Mouse (Mus musculus): ENCODE measurements around the gene Olfr544. TPM values are rescaled to one million over a fixed set of nuclear protein-coding genes. Genes with fewer than 3 reads are reported as not detected.

The Olfr544 gene
- polyA plus RNA-seq, 1 experiment from 2014 or later = 0.23 TPM

Other genes starting within 250 kb of the Olfr544 start
- 35.3 and 35.5 TPM in 2 replicates for gene Rhog, start 232.3 kb downstream of the Olfr544 start, polyA plus RNA-seq (2014; fragmentation: Nextera tagmentation; extraction: Ambion mirVana)
- gene Stim1, start 220.5 kb downstream of the Olfr544 start, polyA plus RNA-seq (2014; fragmentation: Nextera tagmentation; extraction: Ambion mirVana) = 9.3 and 10.3 TPM in 2 replicates
- 189 and 213 TPM in 2 replicates for gene Rrm1, start 46.6 kb downstream of the Olfr544 start, polyA plus RNA-seq (2014; fragmentation: Nextera tagmentation; extraction: Ambion mirVana)
- gene Olfr543, start 6.6 kb downstream of the Olfr544 start, polyA plus RNA-seq (2014; fragmentation: Nextera tagmentation; extraction: Ambion mirVana) = 0.31 and 1.1 TPM in 2 replicates
- not detected in 2 replicates for gene Olfr545, start 11.3 kb upstream of the Olfr544 start, polyA plus RNA-seq (2014; fragmentation: Nextera tagmentation; extraction: Ambion mirVana)
- gene Olfr547, start 46.4 kb upstream of the Olfr544 start, polyA plus RNA-seq (2014; fragmentation: Nextera tagmentation; extraction: Ambion mirVana) = not detected in 2 replicates
- not detected in 2 replicates for gene Olfr548-ps1, start 52.6 kb upstream of the Olfr544 start, polyA plus RNA-seq (2014; fragmentation: Nextera tagmentation; extraction: Ambion mirVana)
- not detected in 2 replicates for gene Olfr549, start 61.6 kb upstream of the Olfr544 start, polyA plus RNA-seq (2014; fragmentation: Nextera tagmentation; extraction: Ambion mirVana)
- 0.32 and 1.1 TPM in 2 replicates for gene Trim21, start 77.2 kb upstream of the Olfr544 start, polyA plus RNA-seq (2014; fragmentation: Nextera tagmentation; extraction: Ambion mirVana)
- not detected in 2 replicates for gene Olfr550, start 83.1 kb upstream of the Olfr544 start, polyA plus RNA-seq (2014; fragmentation: Nextera tagmentation; extraction: Ambion mirVana)
- gene Olfr551, start 103.6 kb upstream of the Olfr544 start, polyA plus RNA-seq (2014; fragmentation: Nextera tagmentation; extraction: Ambion mirVana) = not detected in 2 replicates
- not detected in 2 replicates for gene Olfr552, start 109.5 kb upstream of the Olfr544 start, polyA plus RNA-seq (2014; fragmentation: Nextera tagmentation; extraction: Ambion mirVana)
- not detected in 2 replicates for gene Olfr553, start 129.9 kb upstream of the Olfr544 start, polyA plus RNA-seq (2014; fragmentation: Nextera tagmentation; extraction: Ambion mirVana)
- gene Olfr554, start 150.1 kb upstream of the Olfr544 start, polyA plus RNA-seq (2014; fragmentation: Nextera tagmentation; extraction: Ambion mirVana) = not detected in 2 replicates
- gene Olfr555, start 170.5 kb upstream of the Olfr544 start, polyA plus RNA-seq (2014; fragmentation: Nextera tagmentation; extraction: Ambion mirVana) = not detected in 2 replicates
- gene Olfr556, start 176.6 kb upstream of the Olfr544 start, polyA plus RNA-seq (2014; fragmentation: Nextera tagmentation; extraction: Ambion mirVana) = not detected in 2 replicates
- 9.3 and 9.5 TPM in 2 replicates for gene Trim68, start 199.0 kb upstream of the Olfr544 start, polyA plus RNA-seq (2014; fragmentation: Nextera tagmentation; extraction: Ambion mirVana)
- gene Olfr557, start 207.6 kb upstream of the Olfr544 start, polyA plus RNA-seq (2014; fragmentation: Nextera tagmentation; extraction: Ambion mirVana) = not detected in 2 replicates
- gene Olfr558, start 213.9 kb upstream of the Olfr544 start, polyA plus RNA-seq (2014; fragmentation: Nextera tagmentation; extraction: Ambion mirVana) = 0.15 TPM in 1 of 2 replicates, not detected in the other
- not detected in 2 replicates for gene Olfr33, start 230.8 kb upstream of the Olfr544 start, polyA plus RNA-seq (2014; fragmentation: Nextera tagmentation; extraction: Ambion mirVana)
- gene Olfr559, start 239.2 kb upstream of the Olfr544 start, polyA plus RNA-seq (2014; fragmentation: Nextera tagmentation; extraction: Ambion mirVana) = not detected in 2 replicates

All from hindbrain, embryonic 11.5 days (tissue).